Mouse (Mus musculus): ENCODE measurements around the gene Smurf1.

- TF ChIP-seq CTCF (IDR thresholded peaks at IDR 0.05), result no peak
- TF ChIP-seq EP300 (IDR thresholded peaks at IDR 0.05), result no peak
Observed at GRCm38 (mm10) chr5:144933486-144933885, 32.2 kb downstream of the Smurf1 start.
